In genomic region chr12:107700317-107700716, GRCm38 (mm10) we compare ENCODE assay signal across 26 mouse cellular contexts.
DNase-seq lines count a peak whose midpoint lies in the region; ATAC-seq and TF ChIP-seq lines count a peak whose summit lies in the region.
"Had no signal": no experiment of that assay in that cellular context is flagged by ENCODE, and none has a peak within 500 bp of the region (broad histone marks: within the 10 kb centered on the region; RNA-seq: fewer than 3 reads in every experiment).

No protein-coding gene starts in this region.

- no peak overlapping the region for H3K27ac ChIP-seq in heart, postnatal 0 days (ENCODE audit: low read depth)
- H3K27ac ChIP-seq in liver, postnatal 0 days (ENCODE audit: low read depth): no peak overlapping the region
- no peak overlapping the region for H3K27ac ChIP-seq in liver, embryonic 14.5 days
- H3K27ac ChIP-seq: heart, adult 2 months; heart, embryonic 13.5 days; hindbrain, embryonic 14.5 days; limb, embryonic 12.5 days; liver, embryonic 15.5 days; midbrain, embryonic 12.5 days; neural tube, embryonic 13.5 days had no signal

- WGBS in heart, postnatal 0 days: 51% methylated on average over 5 of the region's 5 CpGs
- WGBS in liver, postnatal 0 days (ENCODE audit: insufficient replicate concordance): 31% methylated on average over 5 of the region's 5 CpGs
- WGBS in liver, embryonic 14.5 days (ENCODE audit: insufficient replicate concordance): 40% methylated on average over 5 of the region's 5 CpGs

- DNase-seq in heart, postnatal 0 days (ENCODE audit: low spot score): no peak
- DNase-seq in heart, postnatal 14 days: no peak
- peak; percentile 19 for DNase-seq in liver
- DNase-seq in liver, postnatal 0 days: no peak
- peak in 2 of 3 experiments; percentile 1 to 12 for DNase-seq in liver, embryonic 14.5 days (ENCODE audit: low read depth in 3 of 3, low spot score in 3 of 3)
- DNase-seq in right cerebral cortex, postnatal 14 days: no peak
- DNase-seq in adrenal gland, postnatal 36 days: no peak
- DNase-seq: adrenal gland, postnatal 14 days; cerebellum, adult 18-20 months; heart, adult 2 months; heart, postnatal 36 days; kidney, postnatal 14 days; layer of hippocampus, adult 9-11 months; lung, postnatal 36 days; thymus, postnatal 4 days had no signal

- H3K4me1 ChIP-seq in heart, postnatal 0 days (ENCODE audit: control insufficient read depth, insufficient read depth): no peaks in the 10 kb centered on the region
- no peaks in the 10 kb centered on the region for H3K4me1 ChIP-seq in liver, postnatal 0 days (ENCODE audit: insufficient read depth)
- no peaks in the 10 kb centered on the region; a peak in 1 of 4 replicates for H3K4me1 ChIP-seq in liver, embryonic 14.5 days (replicated peaks; ENCODE audit: control insufficient read depth in 2 of 2, insufficient read depth in 2 of 2, low read length in 1 of 2)
- H3K4me1 ChIP-seq: liver, embryonic 15.5 days; megakaryocyte, embryonic 14.5 days; midbrain, embryonic 12.5 days had no signal

- ATAC-seq in heart, postnatal 0 days (ENCODE audit: insufficient read depth, low read depth): no peak
- ATAC-seq in liver, postnatal 0 days: no peak
- ATAC-seq in liver, embryonic 14.5 days (ENCODE audit: insufficient read depth): no peak
- ATAC-seq: CD4-positive, CD25-positive, alpha-beta regulatory T cell, adult 4 months; forebrain, embryonic 16.5 days; intestine, postnatal 0 days had no signal

- 0 out of 2 replicates have a peak, but pooled peaks have one; percentile 1 for TF ChIP-seq CTCF in heart, postnatal 0 days (IDR thresholded peaks at IDR 0.05; ENCODE audit: low read depth)
- no peak for TF ChIP-seq CTCF in liver, postnatal 0 days (IDR thresholded peaks at IDR 0.05; ENCODE audit: low read depth)
- TF ChIP-seq CTCF in liver, embryonic 14.5 days (IDR thresholded peaks at IDR 0.05; ENCODE audit: low read depth): no peak

- H3K4me2 ChIP-seq in heart, postnatal 0 days (ENCODE audit: low read depth, low read length): no peak overlapping the region
- no peak overlapping the region for H3K4me2 ChIP-seq in liver, postnatal 0 days (ENCODE audit: low read depth, low read length)
- no peak overlapping the region for H3K4me2 ChIP-seq in liver, embryonic 14.5 days (ENCODE audit: low read depth)
- H3K4me2 ChIP-seq: embryonic facial prominence, embryonic 13.5 days; heart, embryonic 13.5 days; hindbrain, embryonic 14.5 days; limb, embryonic 12.5 days; liver, embryonic 15.5 days; midbrain, embryonic 12.5 days; neural tube, embryonic 13.5 days had no signal

- no peak for TF ChIP-seq EP300 in heart, postnatal 0 days (IDR thresholded peaks at IDR 0.05; ENCODE audit: low read depth)
- no peak for TF ChIP-seq EP300 in liver, postnatal 0 days (IDR thresholded peaks at IDR 0.05; ENCODE audit: low read depth)
- no peak for TF ChIP-seq EP300 in liver, embryonic 14.5 days (IDR thresholded peaks at IDR 0.05; ENCODE audit: low read depth)

- H3K9ac ChIP-seq in heart, postnatal 0 days (replicated peaks; ENCODE audit: low read depth, low read length): no peak overlapping the region
- H3K9ac ChIP-seq in liver, postnatal 0 days (replicated peaks): no peak overlapping the region
- H3K9ac ChIP-seq in liver, embryonic 14.5 days (replicated peaks): no peak overlapping the region
- H3K9ac ChIP-seq: heart, embryonic 13.5 days; hindbrain, embryonic 14.5 days; limb, embryonic 12.5 days; liver, embryonic 15.5 days; midbrain, embryonic 12.5 days; neural tube, embryonic 13.5 days had no signal

- H3K27me3 ChIP-seq in heart, postnatal 0 days (ENCODE audit: control insufficient read depth, insufficient read depth, low read length): no peaks in the 10 kb centered on the region
- no peaks in the 10 kb centered on the region for H3K27me3 ChIP-seq in liver, postnatal 0 days (ENCODE audit: insufficient read depth, low read length)
- H3K27me3 ChIP-seq in liver, embryonic 14.5 days (ENCODE audit: control insufficient read depth, insufficient read depth, low read length): no peaks in the 10 kb centered on the region
- H3K27me3 ChIP-seq: embryonic facial prominence, embryonic 13.5 days; heart, embryonic 13.5 days; liver, embryonic 15.5 days; megakaryocyte, embryonic 14.5 days; midbrain, embryonic 12.5 days; neural tube, embryonic 13.5 days had no signal

- intact Hi-C loops in heart, postnatal 14 days (cut with DNase I): no loop called here

- no peak overlapping the region for H3K4me3 ChIP-seq in heart, postnatal 0 days (ENCODE audit: low read depth, low read length)
- H3K4me3 ChIP-seq in liver, postnatal 0 days (ENCODE audit: low read depth, low read length): no peak overlapping the region
- no peak overlapping the region for H3K4me3 ChIP-seq in liver, embryonic 14.5 days (ENCODE audit: insufficient read depth in 1 of 2, low read depth in 2 of 2, low read length in 2 of 2)
- H3K4me3 ChIP-seq: embryonic facial prominence, embryonic 13.5 days; heart, adult 2 months; heart, embryonic 13.5 days; limb, embryonic 12.5 days; liver, embryonic 15.5 days; megakaryocyte, embryonic 14.5 days; midbrain, embryonic 12.5 days; neural tube, embryonic 13.5 days had no signal

- H3K9me3 ChIP-seq in heart, postnatal 0 days (replicated peaks; ENCODE audit: control insufficient read depth, low read length): no peaks in the 10 kb centered on the region
- no peaks in the 10 kb centered on the region for H3K9me3 ChIP-seq in liver, postnatal 0 days (ENCODE audit: low read length)
- no peaks in the 10 kb centered on the region for H3K9me3 ChIP-seq in liver, embryonic 14.5 days (ENCODE audit: control insufficient read depth, low read length)
- H3K9me3 ChIP-seq: embryonic facial prominence, embryonic 13.5 days; heart, embryonic 13.5 days; midbrain, embryonic 12.5 days; neural tube, embryonic 13.5 days had no signal

- H3K36me3 ChIP-seq in heart, postnatal 0 days (replicated peaks; ENCODE audit: control insufficient read depth, insufficient read depth, low read length): no peaks in the 10 kb centered on the region
- no peaks in the 10 kb centered on the region for H3K36me3 ChIP-seq in liver, postnatal 0 days (replicated peaks; ENCODE audit: insufficient read depth, low read length)
- no peaks in the 10 kb centered on the region for H3K36me3 ChIP-seq in liver, embryonic 14.5 days (replicated peaks; ENCODE audit: control insufficient read depth, insufficient read depth, low read depth)
- H3K36me3 ChIP-seq: embryonic facial prominence, embryonic 13.5 days; heart, embryonic 13.5 days; limb, embryonic 12.5 days; liver, embryonic 15.5 days; midbrain, embryonic 12.5 days; neural tube, embryonic 13.5 days had no signal

Comparison
In these comparisons a context has a peak if more than half of its experiments do, and no peak if none do; other contexts are left out.
1. DNase-seq: peak in liver (single experiment) and liver, embryonic 14.5 days (2 of 3); none in heart, postnatal 0 days (single experiment), heart, postnatal 14 days (0 of 2), liver, postnatal 0 days (single experiment), right cerebral cortex, postnatal 14 days (single experiment) and adrenal gland, postnatal 36 days (0 of 2).